Mouse (Mus musculus) activated CD4-positive, CD25-positive, alpha-beta regulatory T cell, adult 9 weeks (primary cell): ENCODE data around the gene Zfp40. TPM values are rescaled to one million over a fixed set of nuclear protein-coding genes. Genes with fewer than 3 reads are reported as not detected.

Source experiments
- polyA plus RNA-seq: library from polyadenylated mRNA; unstranded; fragments of 100-300 nt; shearing (Covaris generic); gene quantifications from one replicate; pipeline ENCODE4 v1.2.1, GENCODE M21; 2017

The Zfp40 gene
- polyA plus RNA-seq = 12.7 TPM

GRCm38 (mm10) chr17:23192453-23193379 lies at the start of gene Zfp40:
Zfp40 (minus strand) TSS chr17:23193252.

Other genes starting within 250 kb of the Zfp40 start
- gene Vmn2r-ps130, start 132.1 kb downstream of the Zfp40 start, polyA plus RNA-seq = not detected
- 0.04 TPM for gene Vmn2r114, start 119.3 kb upstream of the Zfp40 start, polyA plus RNA-seq
- gene Vmn2r115, start 150.5 kb upstream of the Zfp40 start, polyA plus RNA-seq = not detected
- not detected for gene Vmn2r116, start 191.4 kb upstream of the Zfp40 start, polyA plus RNA-seq